Mouse (Mus musculus): ENCODE data around the gene Card9. TPM values are rescaled to one million over a fixed set of nuclear protein-coding genes. Genes with fewer than 3 reads are reported as not detected.

The Card9 gene
- polyA plus RNA-seq, 1 experiment from 2014 or later, result 0.67 TPM

- Histone ChIP-seq H3K27ac (no peak overlapping the region), H3K4me3 (no peak overlapping the region), H3K27me3 (no peaks in the 10 kb centered on the region), H3K4me2 (replicated peaks) (no peak overlapping the region), H3K9me3 (no peaks in the 10 kb centered on the region), H3K36me3 (peaks cover 1% of the 10 kb centered on the region; the same call in 1 of the 2 replicates), H3K9ac (no peak overlapping the region), H3K4me1 (peaks cover 59% of the 10 kb centered on the region)
- WGBS, result 65% methylated on average over 2 of the region's 2 CpGs
- ATAC-seq (ENCODE audit: low FRiP score, low read depth), result no peak
Measured at GRCm38 (mm10) chr2:26312812-26313211, 47.9 kb downstream of the Card9 start.

DNA sequence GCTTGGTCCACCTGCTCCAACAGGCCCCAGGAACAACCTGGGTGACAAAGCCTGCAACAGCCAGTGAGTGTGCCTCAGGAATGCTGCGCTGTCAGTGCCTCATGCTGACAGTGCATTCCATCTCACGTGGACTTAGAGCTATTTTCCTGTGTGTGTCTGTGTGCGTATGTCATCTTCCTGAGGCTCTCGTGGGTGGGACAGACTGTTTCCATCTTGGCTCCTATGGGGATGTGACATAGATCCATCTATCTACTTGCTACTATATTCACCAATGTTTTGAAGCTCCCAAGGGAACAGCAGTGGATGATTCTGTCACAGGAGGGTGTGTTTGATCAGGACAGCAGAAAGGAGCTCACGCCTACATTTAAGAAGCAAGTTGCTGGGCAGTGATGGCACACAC is 48.8 kb downstream of the Card9 start:
- Histone ChIP-seq H3K27me3 (no peaks in the 10 kb centered on the region), H3K9me3 (no peaks in the 10 kb centered on the region), H3K4me1 (peaks cover 51% of the 10 kb centered on the region), H3K36me3 (no peaks in the 10 kb centered on the region), H3K27ac (no peak overlapping the region), H3K4me3 (no peak overlapping the region), H3K9ac (no peak overlapping the region), H3K4me2 (replicated peaks) (no peak overlapping the region)
- no peak for ATAC-seq (ENCODE audit: low FRiP score, low read depth)
- WGBS, result 80% methylated on average over 5 of the region's 5 CpGs

- peak overlapping the region; percentile 94 for H3K27ac ChIP-seq
- H3K27me3 ChIP-seq, result no peaks in the 10 kb centered on the region
- peaks cover 37% of the 10 kb centered on the region for H3K4me1 ChIP-seq
- no peaks in the 10 kb centered on the region for H3K9me3 ChIP-seq
- WGBS, result 6% methylated on average over 10 of the region's 10 CpGs
- peak overlapping the region; percentile 41 for H3K4me2 ChIP-seq (replicated peaks)
- no peaks in the 10 kb centered on the region for H3K36me3 ChIP-seq
- no peak overlapping the region for H3K4me3 ChIP-seq
- no peak overlapping the region for H3K9ac ChIP-seq
- ATAC-seq (ENCODE audit: low FRiP score, low read depth), result peak; percentile 91
Measured at GRCm38 (mm10) chr2:26309739-26310138, 51.0 kb downstream of the Card9 start.

DNA sequence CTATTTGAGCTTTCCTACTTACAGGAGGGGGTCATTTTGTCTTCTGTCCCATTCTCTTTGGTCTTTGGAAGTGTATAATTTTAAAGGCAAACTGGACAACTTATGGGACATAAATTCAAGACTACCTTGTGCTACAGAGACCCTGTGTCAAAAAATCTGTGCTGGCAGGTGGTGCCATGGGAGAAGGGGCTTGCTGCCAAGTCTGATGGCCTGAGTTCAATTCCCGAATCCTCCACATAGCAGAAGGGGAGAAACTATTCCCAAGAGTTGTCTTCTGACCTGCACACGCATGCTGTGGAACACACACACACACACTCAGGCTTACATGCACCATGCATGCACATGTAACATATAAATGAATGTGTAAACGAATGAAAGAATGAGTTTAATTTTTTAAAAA is 54.0 kb downstream of the Card9 start:
- 85% methylated on average over 3 of the region's 3 CpGs for WGBS

GRCm38 (mm10) chr2:26305555-26305954 is 55.2 kb downstream of the Card9 start:
- Histone ChIP-seq H3K4me3 (no peak overlapping the region), H3K27ac (no peak overlapping the region), H3K4me2 (replicated peaks) (no peak overlapping the region), H3K9ac (no peak overlapping the region), H3K27me3 (no peaks in the 10 kb centered on the region; the same call in 1 of the 2 replicates), H3K36me3 (no peaks in the 10 kb centered on the region), H3K9me3 (no peaks in the 10 kb centered on the region), H3K4me1 (peaks cover 22% of the 10 kb centered on the region)
- no peak for ATAC-seq (ENCODE audit: low FRiP score, low read depth)
- WGBS, result 76% methylated on average over 2 of the region's 2 CpGs

More for the DNA sequence above, 54.0 kb downstream of the Card9 start:
- no peak for ATAC-seq (ENCODE audit: low FRiP score, low read depth)
- Histone ChIP-seq H3K36me3 (no peaks in the 10 kb centered on the region), H3K9me3 (no peaks in the 10 kb centered on the region), H3K27me3 (no peaks in the 10 kb centered on the region), H3K4me3 (no peak overlapping the region), H3K27ac (no peak overlapping the region), H3K9ac (no peak overlapping the region), H3K4me2 (replicated peaks) (no peak overlapping the region), H3K4me1 (peaks cover 24% of the 10 kb centered on the region)

DNA sequence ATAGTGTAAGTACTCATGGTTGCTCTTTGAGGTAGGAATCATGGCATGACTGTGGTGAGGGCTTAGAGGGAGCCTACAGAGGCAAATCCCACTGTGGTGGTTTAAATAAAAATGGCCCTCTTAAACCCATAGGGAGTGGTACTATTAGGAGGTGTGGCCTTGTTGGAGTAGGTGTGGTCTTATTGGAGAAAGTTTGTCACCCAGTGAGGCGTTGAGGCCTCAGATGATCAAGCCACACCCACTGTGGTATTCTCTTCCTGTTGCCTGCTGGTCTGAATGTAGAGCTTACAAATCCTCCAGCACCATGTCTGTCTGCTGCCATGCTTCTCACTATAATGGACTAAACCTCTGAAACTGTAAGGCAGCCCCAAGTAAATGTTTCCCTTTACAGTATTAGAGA is 56.0 kb downstream of the Card9 start:
- Histone ChIP-seq H3K36me3 (no peaks in the 10 kb centered on the region), H3K9ac (no peak overlapping the region), H3K9me3 (no peaks in the 10 kb centered on the region), H3K4me1 (peaks cover 17% of the 10 kb centered on the region), H3K4me3 (no peak overlapping the region), H3K27ac (no peak overlapping the region), H3K27me3 (peaks cover 8% of the 10 kb centered on the region), H3K4me2 (replicated peaks) (no peak overlapping the region)
- 83% methylated on average over 1 of the region's 1 CpGs for WGBS
- ATAC-seq (ENCODE audit: low FRiP score, low read depth), result no peak

Other genes with a start within 250 kb of the Card9 start
- 5.2 and 6.0 TPM in 2 replicates for gene Nacc2, start 237.7 kb downstream of the Card9 start, polyA plus RNA-seq (2015; fragmentation: Nextera tagmentation; extraction: Ambion mirVana)
- gene Lhx3, start 152.6 kb downstream of the Card9 start, polyA plus RNA-seq (2015; fragmentation: Nextera tagmentation; extraction: Ambion mirVana), result not detected in 2 replicates
- 14.9 and 16.0 TPM in 2 replicates for gene Qsox2, start 123.4 kb downstream of the Card9 start, polyA plus RNA-seq (2015; fragmentation: Nextera tagmentation; extraction: Ambion mirVana)
- 0.04 TPM in 1 of 2 replicates, not detected in the other for gene Ccdc187, start 66.4 kb downstream of the Card9 start, polyA plus RNA-seq (2015; fragmentation: Nextera tagmentation; extraction: Ambion mirVana)
- 61.5 and 66.6 TPM in 2 replicates for gene Gpsm1, start 45.4 kb downstream of the Card9 start, polyA plus RNA-seq (2015; fragmentation: Nextera tagmentation; extraction: Ambion mirVana)
- gene Dnlz, start 8.8 kb downstream of the Card9 start, polyA plus RNA-seq (2015; fragmentation: Nextera tagmentation; extraction: Ambion mirVana), result 28.8 and 29.0 TPM in 2 replicates
- gene Snapc4, start 19.7 kb upstream of the Card9 start, polyA plus RNA-seq (2015; fragmentation: Nextera tagmentation; extraction: Ambion mirVana), result 29.3 and 36.1 TPM in 2 replicates
- 141 and 146 TPM in 2 replicates for gene Entr1, start 28.4 kb upstream of the Card9 start, polyA plus RNA-seq (2015; fragmentation: Nextera tagmentation; extraction: Ambion mirVana)
- 97.3 and 101 TPM in 2 replicates for gene Pmpca, start 28.4 kb upstream of the Card9 start, polyA plus RNA-seq (2015; fragmentation: Nextera tagmentation; extraction: Ambion mirVana)
- gene Inpp5e, start 48.3 kb upstream of the Card9 start, polyA plus RNA-seq (2015; fragmentation: Nextera tagmentation; extraction: Ambion mirVana), result 25.7 and 26.7 TPM in 2 replicates
- 24.9 and 28.1 TPM in 2 replicates for gene Sec16a, start 84.3 kb upstream of the Card9 start, polyA plus RNA-seq (2015; fragmentation: Nextera tagmentation; extraction: Ambion mirVana)
- gene Notch1, start 155.7 kb upstream of the Card9 start, polyA plus RNA-seq (2015; fragmentation: Nextera tagmentation; extraction: Ambion mirVana), result 13.7 and 15.5 TPM in 2 replicates
- gene Egfl7, start 219.1 kb upstream of the Card9 start, polyA plus RNA-seq (2015; fragmentation: Nextera tagmentation; extraction: Ambion mirVana), result 103 and 105 TPM in 2 replicates
- not detected in 2 replicates for gene Gm20532, start 225.7 kb upstream of the Card9 start, polyA plus RNA-seq (2015; fragmentation: Nextera tagmentation; extraction: Ambion mirVana)
- 23.1 and 24.6 TPM in 2 replicates for gene Agpat2, start 243.5 kb upstream of the Card9 start, polyA plus RNA-seq (2015; fragmentation: Nextera tagmentation; extraction: Ambion mirVana)